Mouse (Mus musculus) central nervous system, embryonic 18 days (tissue): ENCODE measurements around the gene Ccdc38. TPM values are rescaled to one million over a fixed set of nuclear protein-coding genes. Genes with fewer than 3 reads are reported as not detected.

Source experiments
- polyA plus RNA-seq: library from polyadenylated mRNA; depleted of rRNA; stranded (reverse); fragments of >200 nt; gene quantifications from 2 replicates; pipeline ENCODE4 v1.2.3, GENCODE M21; 2012; rRNA removed

Gene Ccdc38
- 0.21 and 0.60 TPM in 2 replicates for polyA plus RNA-seq

GRCm38 (mm10) chr10:93540431-93541210 is at the start of gene Ccdc38:
Gene Ccdc38 (plus strand): TSS chr10:93540632.

GRCm38 (mm10) chr10:93539775-93540430 is 529 bp upstream of the Ccdc38 start, which contains the start of gene Amdhd1:
Gene Amdhd1 (minus strand): TSS chr10:93540033.

GRCm38 (mm10) chr10:93589281-93589848 is 48.9 kb downstream of the Ccdc38 start, which contains the start of gene Snrpf:
Gene Snrpf (minus strand): TSS chr10:93589706.

Other genes with a start within 250 kb of the Ccdc38 start
- 9.2 and 9.5 TPM in 2 replicates for gene Elk3, start 229.5 kb upstream of the Ccdc38 start, polyA plus RNA-seq
- gene Lta4h, start 87.2 kb upstream of the Ccdc38 start, polyA plus RNA-seq = 82.2 and 88.5 TPM in 2 replicates
- 0.05 and 0.12 TPM in 2 replicates for gene Hal, start 51.9 kb upstream of the Ccdc38 start, polyA plus RNA-seq
- 0.13 and 0.14 TPM in 2 replicates for gene Amdhd1, start 599 bp upstream of the Ccdc38 start, polyA plus RNA-seq
- 117 and 123 TPM in 2 replicates for gene Snrpf, start 49.1 kb downstream of the Ccdc38 start, polyA plus RNA-seq
- 2.7 and 2.9 TPM in 2 replicates for gene Ntn4, start 100.0 kb downstream of the Ccdc38 start, polyA plus RNA-seq